Mouse (Mus musculus) limb, embryonic 14.5 days (tissue): ENCODE measurements around the gene Zscan25. TPM values are rescaled to one million over a fixed set of nuclear protein-coding genes. Genes with fewer than 3 reads are reported as not detected.
"Not testable (repeated sequence)": the region's sequence is repeated elsewhere in the genome, so short reads cannot be mapped to it uniquely, and the experiment has no call there.

ENCODE experiments used
- ATAC-seq: fragments of 200-750 bp; cut with Nextera tagmentation; 2 replicates; pipeline ENCODE4 v1.8.0; 2017; ENCODE audit warnings: low read depth, moderate number of reproducible peaks, moderate TSS enrichment; ENCODE audit not compliant: low FRiP score
- DNase-seq: peaks from one replicate; pipeline ENCODE4 v3.0.0-alpha.2; 2015; ENCODE audit warnings: low spot score
- H3K27ac ChIP-seq: fragments of 300-500 bp; sonication (generic); replicated peaks from 2 replicates; pipeline ENCODE4 v1.5.1; 2014; ENCODE audit warnings: low read depth, mild to moderate bottlenecking, low read length, moderate library complexity, mixed read lengths
- H3K27me3 ChIP-seq: fragments of 300-500 bp; sonication (generic); 2 replicates; pipeline ENCODE4 v1.6.1; 2014; ENCODE audit warnings: low read length, mixed read lengths; ENCODE audit not compliant: control insufficient read depth, insufficient read depth
- H3K36me3 ChIP-seq: fragments of 300-500 bp; sonication (generic); 2 replicates; pipeline ENCODE4 v1.6.1; 2014; ENCODE audit warnings: mild to moderate bottlenecking, low read length, moderate library complexity, mixed read lengths; ENCODE audit not compliant: control insufficient read depth, insufficient read depth
- H3K4me1 ChIP-seq: fragments of 300-500 bp; sonication (generic); 2 replicates; pipeline ENCODE4 v1.6.1; 2014; ENCODE audit warnings: antibody characterized with exemption, low read length, mixed read lengths; ENCODE audit not compliant: control insufficient read depth, insufficient read depth
- H3K4me2 ChIP-seq: fragments of 300-500 bp; sonication (generic); replicated peaks from 2 replicates; pipeline ENCODE4 v1.6.1; 2014; ENCODE audit warnings: low read depth, mild to moderate bottlenecking, low read length, moderate library complexity; ENCODE audit not compliant: severe bottlenecking
- H3K4me3 ChIP-seq: fragments of 300-500 bp; sonication (generic); replicated peaks from 2 replicates; pipeline ENCODE4 v1.5.1; 2014; ENCODE audit warnings: low read length
- H3K9ac ChIP-seq: fragments of 300-500 bp; sonication (generic); 2 replicates; pipeline ENCODE4 v1.6.1; 2014; ENCODE audit warnings: mild to moderate bottlenecking, low read depth, low read length, moderate library complexity; ENCODE audit not compliant: severe bottlenecking
- H3K9me3 ChIP-seq: fragments of 300-500 bp; sonication (generic); 2 replicates; pipeline ENCODE4 v1.6.1; 2016; ENCODE audit warnings: low read length; ENCODE audit not compliant: control insufficient read depth
- POLR2A ChIP-seq: fragments of 200-500 bp; IDR thresholded peaks from 2 replicates; pipeline ENCODE4 v1.8.0; 2012; ENCODE audit warnings: inconsistent platforms, mild to moderate bottlenecking, moderate library complexity, borderline replicate concordance; ENCODE audit not compliant: insufficient read depth, insufficient read length; ENCODE audit errors: extremely low read depth
- WGBS: fragments of 180-500 bp; shearing (Covaris S2); extraction: QIAGEN DNeasy Blood & Tissue Kit; methylation state at CpG from one replicate; pipeline ENCODE4 v1.1.7; 2014; 5-methylcytosine and 5-hydroxymethylcytosine counted together
- polyA plus RNA-seq, 2 experiments: library from polyadenylated mRNA; depleted of rRNA in 1 of 2; stranded (reverse) in 1 of 2; unstranded in 1 of 2; fragments of >200 nt; fragmentation: Nextera tagmentation in 1 of 2; extraction: Ambion mirVana in 1 of 2; gene quantifications; 2 replicates each; pipeline versions ENCODE4 v1.2.1 to v1.2.3; 2012 to 2014

Zscan25 gene
- polyA plus RNA-seq, 2 experiments: 0.66 to 18.0 TPM

DNA sequence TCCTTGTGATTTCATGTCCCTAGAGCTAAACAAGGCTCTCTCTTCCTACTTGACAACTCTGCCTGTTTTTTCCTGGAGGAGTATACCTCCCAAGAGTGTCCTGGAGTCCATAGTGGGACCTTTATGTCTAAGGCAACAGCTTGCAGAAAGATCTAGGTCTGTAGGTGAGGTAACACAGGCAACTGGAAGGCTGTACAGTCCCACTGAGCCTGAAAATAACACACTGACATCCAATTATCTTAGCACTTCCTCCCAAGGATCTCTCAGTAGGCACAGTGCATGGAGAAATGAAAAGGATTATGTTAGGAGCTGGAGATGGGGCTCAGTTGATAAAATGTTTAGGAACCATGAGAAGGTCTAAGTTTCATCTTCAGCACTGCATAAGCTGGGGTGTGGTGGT is 20.2 kb downstream of the Zscan25 start:
- no peak for ATAC-seq
- TF ChIP-seq POLR2A: no peak
- no peak overlapping the region for H3K4me2 ChIP-seq
- H3K27ac ChIP-seq: no peak overlapping the region
- no peaks in the 10 kb centered on the region for H3K9me3 ChIP-seq
- no peak overlapping the region for H3K9ac ChIP-seq
- no peaks in the 10 kb centered on the region for H3K4me1 ChIP-seq
- H3K4me3 ChIP-seq: no peak overlapping the region
- DNase-seq: no peak
- H3K27me3 ChIP-seq: no peaks in the 10 kb centered on the region
- no peaks in the 10 kb centered on the region for H3K36me3 ChIP-seq

- H3K4me2 ChIP-seq, H3K36me3 ChIP-seq, ATAC-seq, H3K4me1 ChIP-seq, H3K4me3 ChIP-seq, H3K9ac ChIP-seq, H3K27ac ChIP-seq, H3K27me3 ChIP-seq, DNase-seq, H3K9me3 ChIP-seq: not testable (repeated sequence)
- 73% methylated on average over 4 of the region's 4 CpGs for WGBS
These were observed 21.5 kb downstream of the Zscan25 start for GRCm38 (mm10) chr5:145301796-145302195.

DNA sequence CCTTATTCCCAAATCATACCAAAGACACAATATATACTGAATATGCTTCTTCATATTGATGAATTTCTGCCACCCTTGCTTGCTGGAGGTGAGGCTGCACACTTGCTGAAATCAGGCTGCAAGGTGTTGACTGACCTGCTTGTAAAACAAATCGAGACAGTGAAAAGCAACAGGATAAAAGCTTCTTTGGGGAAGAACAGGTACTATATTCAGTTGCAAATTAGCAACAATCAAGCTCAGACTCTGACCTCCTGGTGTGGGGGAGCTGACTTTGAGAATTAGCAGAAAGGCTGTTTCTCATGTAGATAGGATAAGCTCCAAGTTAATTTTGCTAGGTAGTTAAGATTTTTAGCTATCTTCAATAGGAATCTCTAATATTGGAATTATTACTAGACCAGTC is 22.1 kb downstream of the Zscan25 start:
- Histone ChIP-seq H3K36me3 (no peaks in the 10 kb centered on the region), H3K27me3 (no peaks in the 10 kb centered on the region), H3K4me2 (no peak overlapping the region), H3K9me3 (no peaks in the 10 kb centered on the region), H3K27ac (no peak overlapping the region), H3K4me3 (no peak overlapping the region), H3K4me1 (no peaks in the 10 kb centered on the region), H3K9ac (no peak overlapping the region)
- 78% methylated on average over 1 of the region's 1 CpGs for WGBS
- TF ChIP-seq POLR2A: no peak
- no peak for ATAC-seq
- DNase-seq: no peak

- not testable (repeated sequence) for H3K4me3 ChIP-seq, H3K4me2 ChIP-seq, ATAC-seq, H3K4me1 ChIP-seq, H3K27me3 ChIP-seq, DNase-seq, H3K9me3 ChIP-seq, H3K27ac ChIP-seq, H3K9ac ChIP-seq, H3K36me3 ChIP-seq
- WGBS: 94% methylated on average over 4 of the region's 4 CpGs
These were observed 26.7 kb downstream of the Zscan25 start for GRCm38 (mm10) chr5:145306953-145307352.

GRCm38 (mm10) chr5:145307811-145308210 is 27.5 kb downstream of the Zscan25 start:
- H3K36me3 ChIP-seq, H3K4me3 ChIP-seq, ATAC-seq, H3K9ac ChIP-seq, DNase-seq, H3K27ac ChIP-seq, H3K9me3 ChIP-seq, H3K4me1 ChIP-seq, H3K27me3 ChIP-seq, H3K4me2 ChIP-seq: not testable (repeated sequence)
- WGBS: 83% methylated on average over 3 of the region's 3 CpGs

GRCm38 (mm10) chr5:145313845-145314244 is 33.5 kb downstream of the Zscan25 start:
- Histone ChIP-seq H3K27me3 (no peaks in the 10 kb centered on the region), H3K36me3 (no peaks in the 10 kb centered on the region)

More at GRCm38 (mm10) chr5:145313845-145314244, 33.5 kb downstream of the Zscan25 start:
- H3K27ac ChIP-seq: no peak overlapping the region
- H3K4me2 ChIP-seq: no peak overlapping the region
- ATAC-seq: no peak
- no peak for TF ChIP-seq POLR2A
- H3K4me3 ChIP-seq: no peak overlapping the region
- no peaks in the 10 kb centered on the region for H3K4me1 ChIP-seq
- H3K9ac ChIP-seq: no peak overlapping the region
- DNase-seq: no peak
- H3K9me3 ChIP-seq: no peaks in the 10 kb centered on the region
